Mouse (Mus musculus): ENCODE measurements around the gene Amy1. TPM values are rescaled to one million over a fixed set of nuclear protein-coding genes. Genes with fewer than 3 reads are reported as not detected.

Amy1 gene
- total RNA-seq, 2 experiments from 2014 or later: 9.4 to 11.2 TPM

Other genes starting within 250 kb of the Amy1 start
- not detected for gene Amy2a1, start 74.3 kb downstream of the Amy1 start, total RNA-seq (2021)
- gene Rnpc3, start 23.4 kb upstream of the Amy1 start, total RNA-seq (2021): 1 to 10 TPM; 8.8 to 9.2 TPM

Measured in gastrocnemius, adult 2 months (tissue).